Mouse (Mus musculus) Patski (cell line): ENCODE measurements around the gene Cbln4. TPM values are rescaled to one million over a fixed set of nuclear protein-coding genes. Genes with fewer than 3 reads are reported as not detected.

Experiments
- ATAC-seq: fragments of 100-300 bp; one replicate; pipeline ENCODE4 v1.8.0; 2021
- CTCF ChIA-PET: fragments of 350-600 bp; sonication (Branson Sonifier 250); formaldehyde crosslinking; loops from one replicate; lab custom pipeline; 2022; ENCODE audit warnings: inconsistent platforms; lab: Charles Lee
- POLR2A ChIA-PET: fragments of 350-600 bp; sonication (Branson Sonifier 250); formaldehyde crosslinking; loops from one replicate; lab custom pipeline; 2022; ENCODE audit warnings: antibody characterized with exemption, inconsistent platforms; lab: Charles Lee
- DNase-seq: peaks from one replicate; pipeline ENCODE4 v3.0.0-alpha.2; 2011; ENCODE audit warnings: low read depth, low spot score
- H3K27me3 ChIP-seq: fragments of 371-371 bp; one replicate; pipeline ENCODE4 v1.5.1; 2021
- CTCF ChIP-seq: fragments of 100-300 bp; IDR thresholded peaks from one replicate; pipeline ENCODE4 v1.5.1; 2021
- in situ Hi-C: fragments of 300-500 bp; cut with MboI; formaldehyde crosslinking; loops from 3 replicates; pipeline ENCODE4 v1.11.1; 2018; ENCODE audit warnings: low pct_unique_long_range_greater_than_20kb, mixed read lengths
- polyA plus RNA-seq: library from polyadenylated mRNA; unstranded; gene quantifications from one replicate; pipeline ENCODE4 v1.2.3, GENCODE M21; 2021

Gene Cbln4
- polyA plus RNA-seq, 1 experiment from 2014 or later, result not detected

DNA sequence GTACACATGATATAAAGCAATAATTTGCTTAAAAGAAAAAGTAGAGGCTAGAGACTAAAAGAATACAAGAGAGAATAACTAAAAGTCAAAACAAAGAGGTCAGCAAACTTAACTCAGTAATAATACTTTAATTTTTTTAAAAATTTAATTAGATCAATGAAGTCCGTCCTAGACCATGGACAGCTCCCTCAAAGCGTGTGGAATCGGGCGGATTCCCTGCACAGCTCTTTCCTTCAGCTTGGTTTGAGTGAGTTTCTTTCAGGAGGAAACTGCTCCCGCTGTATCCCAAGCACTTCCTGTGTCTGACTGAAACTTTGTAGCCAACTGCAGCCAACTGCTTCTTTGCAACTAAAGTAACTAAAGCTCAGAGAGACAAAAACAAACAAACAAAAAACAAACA is 9.0 kb downstream of the Cbln4 start:
- H3K27me3 ChIP-seq, result no peaks in the 10 kb centered on the region
- POLR2A ChIA-PET, result no interaction called here
- no peak for TF ChIP-seq CTCF
- DNase-seq, result no peak
- no peak for ATAC-seq
- CTCF ChIA-PET, result interaction anchor here (1.1 kb wide), 1 partner anchor 9 kb away, joined by 3 read pairs; no protein-coding TSS in a partner anchor
- in situ Hi-C loops, result no loop called here

DNA sequence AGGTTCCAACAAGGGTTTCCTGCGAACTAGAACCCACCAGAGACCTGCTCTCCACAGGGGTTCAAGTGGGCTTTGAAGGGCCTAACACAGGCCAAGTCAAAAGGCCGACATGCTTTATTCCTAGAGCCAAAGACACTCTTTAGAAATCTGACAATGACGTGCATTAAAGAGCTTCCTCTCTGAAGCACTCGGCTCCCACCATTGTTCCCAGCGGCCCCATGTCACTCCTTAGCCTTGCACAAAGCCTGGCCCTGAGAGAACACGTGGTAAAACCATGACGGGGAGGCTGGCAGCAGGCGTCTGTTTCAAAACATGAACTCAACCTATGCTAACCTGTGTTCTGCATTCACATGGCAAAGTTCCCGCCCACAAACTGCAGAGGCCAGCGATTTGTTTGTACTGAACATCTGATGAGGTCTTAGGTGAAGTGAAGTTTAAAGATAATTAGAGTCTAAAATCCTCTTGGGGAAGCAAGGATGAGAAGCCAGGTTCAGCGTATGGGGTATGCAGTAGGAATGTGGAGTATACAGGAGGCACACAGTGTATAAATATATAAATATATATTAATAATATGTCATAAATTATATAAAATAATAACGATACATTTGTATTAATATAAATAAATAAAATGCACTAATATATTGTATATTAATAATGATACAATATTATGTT is 17.7 kb downstream of the Cbln4 start:
- no peak for ATAC-seq
- in situ Hi-C loops, result no loop called here
- CTCF ChIA-PET, result interaction anchor here (1.1 kb wide), 1 partner anchor 8 kb away, joined by 3 read pairs; no protein-coding TSS in a partner anchor
- no peaks in the 10 kb centered on the region for H3K27me3 ChIP-seq
- no peak for TF ChIP-seq CTCF
- POLR2A ChIA-PET, result no interaction called here
- DNase-seq, result no peak

DNA sequence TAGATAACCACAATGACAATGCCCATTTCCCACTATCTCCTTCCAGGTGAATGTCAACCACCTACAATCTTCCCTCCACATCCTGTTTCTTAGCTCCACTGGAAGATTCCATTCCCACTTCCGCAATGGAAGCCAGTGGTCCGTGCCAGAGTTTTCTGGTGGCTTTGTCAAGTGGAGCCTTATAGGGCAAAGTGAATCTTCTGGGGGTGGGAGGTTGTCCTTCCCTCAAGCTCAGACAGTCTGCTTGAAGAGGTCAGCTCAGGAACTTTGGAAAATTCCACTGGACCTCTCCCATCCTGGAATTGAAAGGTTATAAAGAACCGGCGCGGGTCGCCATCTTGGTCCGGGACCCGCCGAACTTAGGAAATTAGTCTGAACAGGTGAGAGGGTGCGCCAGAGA is 36.5 kb downstream of the Cbln4 start:
- ChIA-PET CTCF (no interaction called here), POLR2A (no interaction called here)
- DNase-seq, result no peak
- H3K27me3 ChIP-seq, result no peaks in the 10 kb centered on the region
- in situ Hi-C loops, result no loop called here
- no peak for TF ChIP-seq CTCF
- no peak for ATAC-seq

DNA sequence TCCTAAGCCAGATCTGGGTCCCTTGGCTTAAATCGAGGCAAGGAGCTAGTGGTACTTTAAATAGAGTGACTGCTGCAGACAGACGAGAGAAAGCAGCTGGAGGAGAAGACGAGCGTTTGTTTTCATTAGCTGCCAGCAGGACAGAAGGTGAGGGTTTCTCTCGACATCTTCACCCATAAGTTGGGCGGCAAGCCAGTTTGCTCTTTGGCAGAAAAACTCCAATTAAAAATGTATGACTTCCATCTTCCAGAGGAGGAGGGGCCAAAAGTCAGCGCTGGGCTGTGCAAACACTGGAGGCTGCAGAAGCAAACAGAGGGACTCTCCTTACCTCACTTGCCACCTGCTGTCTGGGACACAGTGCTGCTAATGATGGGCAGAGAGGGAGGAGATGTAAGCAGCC is 37.3 kb downstream of the Cbln4 start:
- ChIA-PET CTCF (no interaction called here), POLR2A (no interaction called here)
- no peaks in the 10 kb centered on the region for H3K27me3 ChIP-seq
- ATAC-seq (no peak), DNase-seq (no peak)
- in situ Hi-C loops, result no loop called here
- no peak for TF ChIP-seq CTCF

DNA sequence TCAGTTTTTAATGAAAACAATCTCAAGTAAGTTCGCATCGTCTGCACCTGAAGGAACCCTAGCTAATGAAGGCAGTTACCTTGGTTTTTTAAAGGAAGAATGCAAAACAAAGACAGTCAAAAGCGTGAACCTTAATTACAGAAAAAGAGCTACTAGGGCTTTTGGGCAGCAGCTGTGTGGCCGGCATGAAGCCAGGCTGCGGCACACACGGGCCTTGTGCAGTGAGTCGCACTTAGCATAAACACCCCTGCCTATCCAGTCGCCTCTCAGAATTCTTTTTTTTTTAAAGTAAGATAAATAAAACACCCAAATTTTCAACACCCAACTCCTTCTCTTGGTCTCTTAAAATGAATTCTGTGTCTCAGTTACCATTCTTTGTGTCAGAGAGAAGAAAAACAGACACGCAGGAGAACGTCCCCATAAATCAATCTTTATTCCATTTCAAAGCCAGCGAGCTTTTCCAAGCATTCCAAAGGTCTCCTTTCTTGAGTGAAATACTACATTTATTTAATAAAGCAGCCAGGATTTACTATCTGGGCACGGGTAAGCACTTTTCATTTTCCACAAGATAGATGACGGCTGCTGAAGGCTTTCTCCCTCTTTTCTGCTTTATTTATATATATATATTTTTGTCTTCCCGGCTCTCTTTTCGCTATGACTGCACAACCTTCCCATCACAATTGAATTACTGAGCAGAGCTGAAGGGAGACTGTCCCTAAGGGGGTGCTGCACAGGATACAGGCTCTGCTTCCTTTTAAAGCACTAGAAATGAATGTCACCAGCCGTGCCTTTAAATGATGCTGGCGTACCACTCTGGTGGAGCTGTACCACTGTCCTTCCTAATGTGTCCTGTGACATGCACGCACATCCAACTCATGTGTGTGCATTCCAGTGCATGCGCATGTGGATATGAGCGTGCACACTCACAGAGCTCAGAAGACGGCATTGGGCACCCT is 39.0 kb downstream of the Cbln4 start:
- in situ Hi-C loops, result no loop called here
- TF ChIP-seq CTCF, result no peak
- ATAC-seq, result no peak
- ChIA-PET POLR2A (no interaction called here), CTCF (no interaction called here)
- no peaks in the 10 kb centered on the region for H3K27me3 ChIP-seq
- no peak for DNase-seq

DNA sequence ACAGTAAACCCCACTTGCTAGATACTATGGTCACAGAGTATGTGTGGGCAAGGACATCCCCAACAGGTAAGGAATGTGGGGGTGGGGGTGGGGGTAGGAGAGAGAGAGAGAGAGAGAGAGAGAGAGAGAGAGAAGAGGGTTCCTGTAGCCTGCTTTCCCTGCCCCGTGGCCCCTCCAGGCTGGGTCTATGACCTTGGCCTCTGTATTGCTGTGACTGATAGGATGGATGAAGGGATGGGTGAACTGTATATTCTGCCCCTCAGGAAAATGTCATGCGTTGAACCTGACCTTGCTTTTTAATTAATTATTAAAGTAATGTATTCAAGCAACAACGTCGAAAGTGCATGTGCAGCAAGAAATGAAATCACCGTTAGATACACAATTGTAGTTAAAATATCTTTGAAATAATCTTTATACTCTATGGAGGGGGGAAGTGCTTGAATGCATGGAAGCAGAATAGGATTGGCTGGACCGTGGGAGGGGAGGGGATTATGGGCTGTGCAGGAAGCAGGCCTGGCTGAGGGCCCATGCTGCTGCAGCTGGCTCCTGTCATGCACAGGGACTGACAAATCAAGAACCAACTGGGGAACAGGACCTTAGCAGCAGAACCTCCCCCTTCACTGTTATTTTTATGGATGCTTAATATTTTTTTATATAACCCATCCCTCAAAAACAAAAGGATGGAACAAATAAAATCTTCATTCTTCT is 46.1 kb downstream of the Cbln4 start:
- H3K27me3 ChIP-seq, result no peaks in the 10 kb centered on the region
- CTCF ChIA-PET, result interaction anchor here (1.0 kb wide), 1 partner anchor 23 kb away, joined by 4 read pairs; no protein-coding TSS in a partner anchor
- in situ Hi-C loops, result no loop called here
- no peak for TF ChIP-seq CTCF
- ATAC-seq (no peak), DNase-seq (no peak)
- POLR2A ChIA-PET, result no interaction called here

DNA sequence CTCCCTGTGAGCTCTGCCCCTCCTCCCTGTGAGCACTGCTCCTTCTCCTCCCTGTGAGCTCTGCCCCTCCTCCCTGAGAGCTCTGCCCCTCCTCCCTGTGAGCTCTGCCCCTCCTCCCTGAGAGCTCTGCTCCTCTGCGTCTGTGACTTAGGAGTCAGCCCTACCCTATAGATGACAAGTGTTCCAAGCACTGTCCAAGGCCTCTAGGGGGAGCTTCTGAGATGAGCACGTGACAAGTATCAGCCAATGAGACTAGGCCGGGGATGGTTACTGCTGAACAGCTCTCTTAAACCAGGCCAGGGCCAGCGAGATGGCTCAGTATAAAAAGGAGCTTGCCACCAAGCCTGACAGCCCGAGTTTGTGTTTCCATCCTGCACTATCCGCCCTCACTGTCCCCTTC is 48.4 kb downstream of the Cbln4 start:
- POLR2A ChIA-PET, result no interaction called here
- no peak for TF ChIP-seq CTCF
- H3K27me3 ChIP-seq, result no peaks in the 10 kb centered on the region
- DNase-seq (no peak), ATAC-seq (no peak)
- in situ Hi-C loops, result no loop called here
- CTCF ChIA-PET, result no interaction called here

DNA sequence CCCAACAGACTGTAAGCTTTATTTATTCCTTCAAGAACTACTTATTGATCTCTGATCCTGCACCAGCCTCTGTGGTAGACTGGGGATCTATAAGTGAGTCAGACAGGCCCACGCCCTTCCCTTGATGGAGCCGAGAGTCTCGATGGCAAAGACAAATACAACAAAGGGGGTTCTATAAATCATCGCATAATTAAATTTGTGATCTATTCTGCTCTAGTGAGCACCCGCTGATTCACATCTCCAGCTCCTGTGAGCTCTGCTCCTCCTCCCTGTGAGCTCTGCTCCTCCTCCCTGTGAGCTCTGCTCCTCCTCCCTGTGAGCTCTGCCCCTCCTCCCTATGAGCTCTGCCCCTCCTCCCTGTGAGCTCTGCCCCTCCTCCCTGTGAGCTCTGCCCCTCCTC is 49.0 kb downstream of the Cbln4 start:
- in situ Hi-C loops, result no loop called here
- CTCF ChIA-PET, result no interaction called here
- no peak for TF ChIP-seq CTCF
- ATAC-seq (no peak), DNase-seq (no peak)
- POLR2A ChIA-PET, result no interaction called here
- H3K27me3 ChIP-seq, result no peaks in the 10 kb centered on the region

DNA sequence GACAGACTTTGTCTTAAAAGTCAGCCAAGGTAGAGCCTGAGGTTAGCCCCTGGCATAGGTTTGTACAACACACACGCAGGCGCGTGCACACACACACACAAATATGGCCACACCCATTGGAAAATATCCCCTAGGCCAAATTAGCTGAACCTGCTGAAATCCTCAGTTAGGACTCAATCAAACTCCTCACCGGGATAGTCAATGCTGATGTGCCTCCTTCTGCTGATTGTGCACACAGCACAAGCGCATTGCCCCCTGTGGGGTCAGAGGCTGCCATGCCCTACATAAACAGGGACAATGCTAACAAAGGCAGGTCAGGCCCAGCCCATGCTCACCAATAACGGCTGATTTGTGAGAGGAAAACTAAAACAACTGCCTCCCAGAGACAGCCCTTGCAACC is 56.6 kb downstream of the Cbln4 start:
- no peak for TF ChIP-seq CTCF
- in situ Hi-C loops, result no loop called here
- H3K27me3 ChIP-seq, result no peaks in the 10 kb centered on the region

More for the DNA sequence above, 56.6 kb downstream of the Cbln4 start:
- DNase-seq (no peak), ATAC-seq (no peak)
- CTCF ChIA-PET, result no interaction called here
- POLR2A ChIA-PET, result no interaction called here

Other genes starting within 250 kb of the Cbln4 start
- gene Mc3r, start 205.0 kb upstream of the Cbln4 start, polyA plus RNA-seq, result not detected